Mouse (Mus musculus) heart, adult 2 months (tissue): Measurements from ENCODE around the gene Rnf216. TPM values are rescaled to one million over a fixed set of nuclear protein-coding genes. Genes with fewer than 3 reads are reported as not detected.

Source experiments
- DNase-seq, 2 experiments: peaks; one replicate each; pipeline ENCODE4 v3.0.0; 2021
- H3K27ac ChIP-seq: fragments of 200-600 bp; 2 replicates; pipeline ENCODE4 v1.8.1; 2022
- H3K27me3 ChIP-seq: fragments of 200-500 bp; 2 replicates; pipeline ENCODE4 v1.6.1; 2012; ENCODE audit warnings: mild to moderate bottlenecking, low read length, inconsistent platforms, mixed read lengths; ENCODE audit not compliant: control insufficient read depth, insufficient read depth
- H3K36me3 ChIP-seq: fragments of 200-500 bp; 2 replicates; pipeline ENCODE4 v1.6.1; 2012; ENCODE audit warnings: low read length, inconsistent platforms; ENCODE audit not compliant: control insufficient read depth, insufficient read depth
- H3K4me1 ChIP-seq: fragments of 200-500 bp; 2 replicates; pipeline ENCODE4 v1.6.1; 2011; ENCODE audit warnings: low read length; ENCODE audit not compliant: control insufficient read depth, insufficient read depth
- H3K4me3 ChIP-seq: fragments of 200-600 bp; 2 replicates; pipeline ENCODE4 v1.8.1; 2022
- H3K79me2 ChIP-seq: fragments of 200-500 bp; replicated peaks from 2 replicates; pipeline ENCODE4 v1.6.1; 2012; ENCODE audit warnings: mild to moderate bottlenecking, inconsistent platforms, low read length, moderate library complexity, mixed read lengths; ENCODE audit not compliant: control insufficient read depth, insufficient read depth
- H3K9ac ChIP-seq: fragments of 200-500 bp; 2 replicates; pipeline ENCODE4 v1.6.1; 2012; ENCODE audit warnings: low read depth, mild to moderate bottlenecking, control low read depth, inconsistent platforms, low read length, mixed read lengths
- CTCF ChIP-seq: fragments of 200-600 bp; IDR thresholded peaks from 2 replicates; pipeline ENCODE4 v1.8.1; 2022; ENCODE audit warnings: antibody characterized with exemption, mild to moderate bottlenecking, moderate library complexity
- EP300 ChIP-seq: fragments of 200-500 bp; IDR thresholded peaks from 2 replicates; pipeline ENCODE4 v1.6.1; 2011; ENCODE audit warnings: low read depth, low read length, control low read depth; ENCODE audit not compliant: insufficient read depth
- POLR2A ChIP-seq: fragments of 200-500 bp; IDR thresholded peaks from 2 replicates; pipeline ENCODE4 v1.6.1; 2011; ENCODE audit warnings: mild to moderate bottlenecking, low read depth, low read length, control low read depth; ENCODE audit not compliant: insufficient read depth
- WGBS: fragments of 180-500 bp; shearing (Covaris S2); methylation state at CpG from one replicate; pipeline ENCODE4 v1.1.7; 2018; 5-methylcytosine and 5-hydroxymethylcytosine counted together
- intact Hi-C: fragments of 180-260 bp; cut with DNase I; formaldehyde crosslinking; loops from one replicate; pipeline ENCODE4 v1.15.1; 2025
- polyA plus RNA-seq: library from polyadenylated mRNA; depleted of rRNA; stranded (reverse); fragments of >200 nt; gene quantifications from 2 replicates; pipeline ENCODE4 v1.2.3, GENCODE M21; 2012
- total RNA-seq, 2 experiments: library from RNA; stranded (reverse); gene quantifications; 2 replicates each; pipeline ENCODE4 v1.2.3; 2021

The Rnf216 gene
- total and polyA plus RNA-seq, 3 experiments: 16.5 to 23.8 (median 23.3) TPM

DNA sequence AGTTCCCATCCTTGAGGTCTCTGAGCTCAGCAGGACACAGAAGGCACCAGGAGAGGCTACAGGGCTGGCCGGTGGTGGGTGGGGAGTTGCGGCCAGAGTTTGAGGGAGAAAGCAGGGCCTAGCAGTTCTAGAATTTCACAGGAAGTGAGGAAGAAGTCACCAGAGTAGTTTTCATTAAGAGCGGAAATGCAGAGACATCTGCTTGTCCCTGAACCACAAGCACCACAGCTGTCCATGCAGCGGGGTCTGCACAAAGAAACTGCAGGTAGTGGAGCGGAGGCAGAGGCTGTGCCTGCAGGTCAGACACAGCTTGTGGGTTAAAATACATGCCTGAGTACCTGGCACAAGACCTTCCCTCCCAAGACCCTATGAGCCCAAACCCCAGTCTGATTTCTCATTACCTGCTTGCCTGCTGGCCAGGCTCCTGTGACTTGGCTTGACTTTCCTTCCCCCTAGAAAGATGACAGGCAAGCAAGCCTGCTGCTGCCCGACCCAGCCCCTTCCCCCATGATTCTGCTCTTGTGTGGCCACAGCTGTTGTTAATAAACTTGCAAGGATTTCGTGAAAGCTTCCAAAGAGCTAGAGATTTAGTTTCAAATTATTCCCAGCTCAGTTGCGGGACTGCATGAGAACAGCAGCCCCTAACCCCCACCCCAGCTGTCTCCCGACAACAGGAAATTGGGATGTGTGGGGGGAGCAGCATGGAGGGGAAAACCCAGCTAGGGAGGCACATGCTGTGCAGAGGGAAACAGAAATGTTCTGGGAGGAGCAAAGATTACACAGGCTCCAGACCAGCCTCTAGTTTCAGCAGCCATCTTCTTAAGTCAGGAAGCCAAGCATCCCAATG, 111.9 kb downstream of the Rnf216 start:
- intact Hi-C loops: no loop called here
- Histone ChIP-seq H3K27me3 (no peaks in the 10 kb centered on the region), H3K79me2 (no peaks in the 10 kb centered on the region), H3K36me3 (no peaks in the 10 kb centered on the region; the same call in 1 of the 2 replicates), H3K4me3 (no peak overlapping the region), H3K27ac (peak overlapping the region; percentile 63), H3K9ac (no peak overlapping the region), H3K4me1 (peaks cover 20% of the 10 kb centered on the region)
- DNase-seq: peak in 1 of 2 experiments; percentile 17
- WGBS: 43% methylated on average over 9 of the region's 9 CpGs
- TF ChIP-seq POLR2A: no peak

DNA sequence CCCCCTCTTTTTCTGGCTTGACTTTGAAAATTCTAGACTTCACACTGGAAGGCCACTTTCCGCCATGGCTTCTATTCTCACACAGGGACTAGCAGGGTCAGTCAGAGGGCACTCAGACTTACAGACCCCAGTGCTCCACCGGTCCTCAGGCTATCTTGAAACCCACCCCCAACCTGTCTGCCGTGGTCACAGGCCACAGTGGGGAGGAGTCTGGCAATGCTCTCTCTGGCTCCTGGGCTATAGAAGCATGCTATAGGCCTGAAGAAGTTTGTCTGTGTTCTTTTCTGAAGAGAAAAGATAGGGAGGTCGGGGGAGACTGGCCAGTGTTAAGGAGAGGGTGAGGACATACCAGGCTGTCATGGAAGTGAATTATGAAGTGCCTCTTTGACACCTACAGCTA, 112.7 kb downstream of the Rnf216 start:
- no peaks in the 10 kb centered on the region for H3K27me3 ChIP-seq
- H3K36me3 ChIP-seq: no peaks in the 10 kb centered on the region; the same call in 1 of the 2 replicates
- peak overlapping the region; percentile 63 for H3K27ac ChIP-seq
- no peak overlapping the region for H3K4me3 ChIP-seq
- H3K4me1 ChIP-seq: peaks cover 20% of the 10 kb centered on the region
- no peaks in the 10 kb centered on the region for H3K79me2 ChIP-seq
- intact Hi-C loops: no loop called here
- no peak overlapping the region for H3K9ac ChIP-seq
- no peak for TF ChIP-seq CTCF
- no peak for TF ChIP-seq EP300
- no peak for TF ChIP-seq POLR2A
- no peak for DNase-seq
- WGBS: 62% methylated on average over 4 of the region's 4 CpGs

GRCm38 (mm10) chr5:142998171-142998570, 114.6 kb downstream of the Rnf216 start:
- intact Hi-C loops: loop anchor here (5.0 kb wide), 1 partner anchor 36 kb away; the partner anchor contains the start of gene Fscn1
- Histone ChIP-seq H3K4me1 (peaks cover 19% of the 10 kb centered on the region), H3K9ac (no peak overlapping the region), H3K79me2 (no peaks in the 10 kb centered on the region), H3K27ac (peak overlapping the region; percentile 62), H3K36me3 (no peaks in the 10 kb centered on the region; the same call in 1 of the 2 replicates), H3K27me3 (no peaks in the 10 kb centered on the region), H3K4me3 (no peak overlapping the region)
- peak in 1 of 2 experiments; percentile 26 for DNase-seq
- no peak for TF ChIP-seq POLR2A
- 0 out of 2 replicates have a peak, but pooled peaks have one; percentile 42 for TF ChIP-seq EP300
- TF ChIP-seq CTCF: no peak
- WGBS: 31% methylated on average over 2 of the region's 2 CpGs

DNA sequence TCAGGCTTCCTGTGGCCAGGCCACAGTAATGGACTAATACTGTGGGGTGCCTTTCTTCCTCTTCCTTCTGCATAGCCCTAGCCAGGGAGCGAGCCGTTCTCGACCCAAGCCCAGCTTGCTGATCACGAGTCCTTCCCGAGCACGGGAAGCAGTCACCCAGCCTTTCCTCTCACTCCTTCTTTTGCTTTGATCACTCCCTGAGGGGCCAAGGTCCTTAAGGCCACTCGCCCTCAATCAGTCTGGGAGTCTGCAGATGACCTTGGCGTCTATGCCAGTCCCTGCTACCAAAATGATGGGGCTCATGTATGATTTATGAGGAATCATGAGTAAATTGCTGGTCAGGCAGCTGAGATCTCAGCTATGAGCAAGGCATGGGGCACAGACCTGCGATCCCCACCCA, 115.3 kb downstream of the Rnf216 start:
- no peaks in the 10 kb centered on the region for H3K27me3 ChIP-seq
- H3K36me3 ChIP-seq: no peaks in the 10 kb centered on the region; the same call in 1 of the 2 replicates
- no peak overlapping the region for H3K9ac ChIP-seq
- 58% methylated on average over 9 of the region's 9 CpGs for WGBS
- DNase-seq: no peak
- peak overlapping the region; percentile 62 for H3K27ac ChIP-seq
- TF ChIP-seq CTCF (no peak), EP300 (no peak), POLR2A (no peak)
- no peak overlapping the region for H3K4me3 ChIP-seq
- intact Hi-C loops: loop anchor here (5.0 kb wide), 1 partner anchor 35 kb away; the partner anchor contains the start of gene Fscn1
- H3K79me2 ChIP-seq: no peaks in the 10 kb centered on the region
- peaks cover 19% of the 10 kb centered on the region for H3K4me1 ChIP-seq

DNA sequence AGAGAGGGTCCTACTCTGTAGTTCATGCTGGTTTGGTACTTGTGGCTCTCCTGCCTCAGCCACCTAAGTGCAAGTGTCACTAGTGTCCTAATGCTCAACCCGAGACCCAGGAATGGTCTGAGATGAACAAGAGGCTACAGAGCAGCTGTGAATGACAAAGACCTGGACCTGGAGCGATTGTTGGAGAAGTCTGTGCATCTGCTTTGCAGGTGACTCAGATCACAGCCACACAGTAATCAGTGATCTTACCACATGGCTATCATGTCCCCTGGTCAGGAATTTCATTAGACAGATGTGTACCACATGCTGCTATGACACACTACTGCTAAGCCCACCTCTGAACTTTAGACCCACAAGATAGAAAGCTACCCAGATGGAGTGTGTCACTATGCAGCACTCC, 118.0 kb downstream of the Rnf216 start:
- 94% methylated on average over 2 of the region's 2 CpGs for WGBS
- DNase-seq: no peak
- H3K4me1 ChIP-seq: peaks cover 12% of the 10 kb centered on the region
- no peaks in the 10 kb centered on the region for H3K27me3 ChIP-seq
- H3K9ac ChIP-seq: no peak overlapping the region
- H3K27ac ChIP-seq: no peak overlapping the region
- intact Hi-C loops: loop anchor here (5.0 kb wide), 1 partner anchor 32 kb away; the partner anchor contains the start of gene Fscn1
- H3K36me3 ChIP-seq: no peaks in the 10 kb centered on the region; the same call in 1 of the 2 replicates
- no peaks in the 10 kb centered on the region for H3K79me2 ChIP-seq
- TF ChIP-seq CTCF (no peak), POLR2A (no peak)
- no peak overlapping the region for H3K4me3 ChIP-seq

DNA sequence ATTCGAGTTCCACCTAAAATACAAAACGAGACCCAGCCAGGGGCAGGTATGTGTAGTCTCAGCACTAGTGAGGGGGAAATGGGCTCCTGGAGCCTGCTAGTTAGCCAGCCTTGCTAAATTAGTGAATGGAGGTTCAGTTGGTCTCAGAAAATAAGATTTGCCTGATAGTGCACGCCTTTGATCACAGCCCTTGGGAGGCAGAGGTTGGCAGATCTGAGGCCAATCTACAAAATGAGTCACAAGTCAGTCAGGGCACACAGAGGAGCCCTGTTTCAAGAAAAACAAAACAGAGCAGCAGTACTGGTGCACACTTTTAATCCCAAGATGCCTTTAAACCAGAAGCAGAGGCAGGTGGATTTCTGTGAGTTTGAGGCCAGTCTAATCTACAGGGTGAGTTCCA, 123.6 kb downstream of the Rnf216 start:
- 86% methylated on average over 3 of the region's 3 CpGs for WGBS

More for the DNA sequence above, 123.6 kb downstream of the Rnf216 start:
- Histone ChIP-seq H3K79me2 (no peaks in the 10 kb centered on the region), H3K4me1 (no peaks in the 10 kb centered on the region), H3K4me3 (no peak overlapping the region), H3K9ac (no peak overlapping the region), H3K27me3 (no peaks in the 10 kb centered on the region; the same call in 1 of the 2 replicates), H3K36me3 (no peaks in the 10 kb centered on the region), H3K27ac (no peak overlapping the region)
- no peak for TF ChIP-seq CTCF
- TF ChIP-seq EP300: no peak
- DNase-seq: no peak
- intact Hi-C loops: no loop called here
